Mouse (Mus musculus): ENCODE results near the gene Selenoh.

Selenoh gene

GRCm38 (mm10) chr2:84632001-84632400, 38.6 kb downstream of the Selenoh start:
- DNase-seq (ENCODE audit: low spot score in 2 of 2): no peak

GRCm38 (mm10) chr2:84627036-84627435, 43.5 kb downstream of the Selenoh start:
- no peak for DNase-seq (ENCODE audit: low spot score in 2 of 2)

- DNase-seq (ENCODE audit: low spot score in 2 of 2): no peak
These were observed 44.1 kb downstream of the Selenoh start for GRCm38 (mm10) chr2:84626366-84626975.

GRCm38 (mm10) chr2:84624201-84624600, 46.4 kb downstream of the Selenoh start:
- DNase-seq (ENCODE audit: low spot score in 2 of 2): no peak

GRCm38 (mm10) chr2:84623428-84624119, 47.0 kb downstream of the Selenoh start:
- no peak for DNase-seq (ENCODE audit: low spot score in 2 of 2)

GRCm38 (mm10) chr2:84622668-84623067, 47.9 kb downstream of the Selenoh start:
- DNase-seq (ENCODE audit: low spot score in 2 of 2): no peak

GRCm38 (mm10) chr2:84619646-84620340, 50.8 kb downstream of the Selenoh start:
- no peak for DNase-seq (ENCODE audit: low spot score in 2 of 2)

Data from urinary bladder, postnatal 4 days (tissue).